Mouse (Mus musculus) stomach, embryonic 15.5 days (tissue): ENCODE results near the gene Gabpb1. TPM values are rescaled to one million over a fixed set of nuclear protein-coding genes. Genes with fewer than 3 reads are reported as not detected.

Source experiments
- ATAC-seq: fragments of 200-750 bp; cut with Nextera tagmentation; 2 replicates; pipeline ENCODE4 v1.8.0; 2017; ENCODE audit warnings: low read depth, moderate number of reproducible peaks, moderate TSS enrichment; ENCODE audit not compliant: insufficient read depth, low FRiP score
- H3K27ac ChIP-seq: fragments of 300-500 bp; sonication (generic); 2 replicates; pipeline ENCODE4 v1.5.1; 2015; ENCODE audit warnings: mild to moderate bottlenecking, inconsistent platforms
- H3K27me3 ChIP-seq: fragments of 300-500 bp; sonication (generic); replicated peaks from 2 replicates; pipeline ENCODE4 v1.6.1; 2015; ENCODE audit warnings: inconsistent platforms
- H3K36me3 ChIP-seq: fragments of 300-500 bp; sonication (generic); 2 replicates; pipeline ENCODE4 v1.6.1; 2015; ENCODE audit warnings: inconsistent platforms
- H3K4me1 ChIP-seq: fragments of 300-500 bp; sonication (generic); 2 replicates; pipeline ENCODE4 v1.6.1; 2015; ENCODE audit warnings: inconsistent platforms
- H3K4me2 ChIP-seq: fragments of 300-500 bp; sonication (generic); 2 replicates; pipeline ENCODE4 v1.6.1; 2015; ENCODE audit warnings: mild to moderate bottlenecking, inconsistent platforms
- H3K4me3 ChIP-seq: fragments of 300-500 bp; sonication (generic); replicated peaks from 2 replicates; pipeline ENCODE4 v1.5.1; 2015; ENCODE audit warnings: inconsistent platforms
- H3K9ac ChIP-seq: fragments of 300-500 bp; sonication (generic); 2 replicates; pipeline ENCODE4 v1.6.1; 2015; ENCODE audit warnings: inconsistent platforms
- H3K9me3 ChIP-seq: fragments of 300-500 bp; sonication (generic); 2 replicates; pipeline ENCODE4 v1.6.1; 2016; ENCODE audit warnings: inconsistent platforms
- whole genome bisulfite sequencing: fragments of 180-500 bp; shearing (Covaris S2); methylation state at CpG from one replicate; pipeline ENCODE4 v1.1.7; 2015; 5-methylcytosine and 5-hydroxymethylcytosine counted together
- polyA plus RNA-seq: library from polyadenylated mRNA; unstranded; fragments of >200 nt; fragmentation: Nextera tagmentation; extraction: Ambion mirVana; gene quantifications from 2 replicates; pipeline ENCODE4 v1.2.1, GENCODE M21; 2015

The Gabpb1 gene
- polyA plus RNA-seq, 1 experiment from 2014 or later, result 41.1 TPM

DNA sequence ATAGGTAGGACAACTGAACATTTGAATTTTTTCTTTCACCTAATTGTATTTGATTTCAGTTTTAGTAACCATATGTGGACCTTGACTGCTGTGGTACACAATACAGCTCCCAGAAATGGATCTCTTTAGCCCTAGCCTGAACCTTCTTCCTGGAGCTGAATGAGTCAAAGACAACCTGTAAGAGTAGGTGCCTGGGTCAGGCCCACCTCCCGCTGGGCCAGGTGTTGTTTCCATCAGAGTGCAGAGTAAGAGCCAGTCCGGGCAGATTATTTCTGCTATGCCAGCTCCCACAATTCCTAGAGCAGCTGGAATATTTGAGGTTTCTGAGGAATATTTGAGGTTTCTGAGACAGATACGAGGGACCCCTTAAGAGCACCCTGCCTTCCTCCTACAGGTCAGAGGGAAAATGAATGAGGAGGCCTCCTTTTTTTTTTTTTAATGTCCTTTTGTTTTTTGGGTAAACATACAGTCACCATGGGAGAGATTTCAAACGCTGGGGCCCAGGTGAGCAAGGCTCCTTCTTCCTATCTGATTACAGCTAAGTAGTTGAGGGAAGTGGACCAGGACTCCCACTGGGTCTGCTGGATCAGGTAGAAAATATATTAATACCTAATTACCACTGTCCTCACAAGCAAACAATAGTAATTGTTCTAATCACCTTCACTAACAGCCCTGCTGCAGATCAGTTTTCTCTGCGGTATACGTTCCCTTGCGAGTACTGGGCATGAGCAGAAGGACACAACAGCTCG is 91.3 kb downstream of the Gabpb1 start:
- Histone ChIP-seq H3K4me1 (no peaks in the 10 kb centered on the region), H3K27me3 (no peaks in the 10 kb centered on the region), H3K4me2 (no peak overlapping the region), H3K27ac (no peak overlapping the region), H3K36me3 (no peaks in the 10 kb centered on the region), H3K9me3 (no peaks in the 10 kb centered on the region), H3K9ac (no peak overlapping the region), H3K4me3 (no peak overlapping the region)
- 70% methylated on average over 8 of the region's 8 CpGs for WGBS
- ATAC-seq, result no peak

DNA sequence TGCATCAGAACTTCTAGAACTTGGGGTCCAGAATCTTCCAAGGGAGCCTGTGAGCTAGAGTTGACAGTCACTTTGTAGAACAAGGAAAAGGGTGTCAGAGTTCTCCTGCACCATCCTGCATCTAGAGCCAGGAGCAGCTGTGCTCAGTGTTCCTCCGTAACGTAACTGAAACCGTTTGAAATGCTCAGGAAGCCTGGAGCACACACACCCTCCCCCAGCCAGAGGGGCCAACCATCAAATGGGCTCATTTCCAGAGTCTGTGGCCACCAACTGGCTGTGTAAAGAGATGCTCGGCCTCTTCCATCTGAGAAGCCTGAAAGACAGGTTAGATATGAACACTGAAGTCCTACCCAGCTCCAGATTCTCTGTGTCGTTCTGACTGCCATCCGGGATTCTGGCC is 92.2 kb downstream of the Gabpb1 start:
- no peak overlapping the region for H3K27ac ChIP-seq
- WGBS, result 73% methylated on average over 6 of the region's 6 CpGs
- H3K9ac ChIP-seq, result no peak overlapping the region
- H3K4me3 ChIP-seq, result no peak overlapping the region
- no peaks in the 10 kb centered on the region for H3K27me3 ChIP-seq
- H3K4me2 ChIP-seq, result no peak overlapping the region
- H3K36me3 ChIP-seq, result no peaks in the 10 kb centered on the region
- no peak for ATAC-seq
- H3K9me3 ChIP-seq, result no peaks in the 10 kb centered on the region
- no peaks in the 10 kb centered on the region for H3K4me1 ChIP-seq

DNA sequence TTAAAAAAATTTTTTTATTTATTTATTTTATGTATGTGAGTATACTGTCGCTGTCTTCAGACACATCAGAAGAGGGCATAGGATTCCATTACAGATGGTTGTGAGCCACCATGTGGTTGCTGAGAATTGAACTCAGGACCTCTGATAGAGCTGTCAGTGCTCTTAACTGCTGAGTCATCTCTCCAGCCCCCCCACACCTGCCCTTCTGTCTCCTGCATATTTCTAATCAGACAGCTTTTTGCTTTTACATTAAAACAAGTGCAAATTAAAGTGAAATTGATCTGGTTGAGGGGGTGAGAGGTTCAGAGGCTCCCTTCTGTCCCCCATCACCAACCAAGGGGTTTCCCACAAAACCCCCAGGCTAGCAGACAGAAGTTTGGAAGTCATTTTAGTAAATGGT is 96.9 kb downstream of the Gabpb1 start:
- H3K27me3 ChIP-seq, result no peaks in the 10 kb centered on the region
- 94% methylated on average over 1 of the region's 1 CpGs for WGBS
- H3K9me3 ChIP-seq, result no peaks in the 10 kb centered on the region
- no peak for ATAC-seq
- no peaks in the 10 kb centered on the region for H3K36me3 ChIP-seq
- no peak overlapping the region for H3K27ac ChIP-seq
- H3K4me2 ChIP-seq, result no peak overlapping the region
- no peaks in the 10 kb centered on the region for H3K4me1 ChIP-seq
- no peak overlapping the region for H3K9ac ChIP-seq
- H3K4me3 ChIP-seq, result no peak overlapping the region

Other genes with a start within 250 kb of the Gabpb1 start
- gene Atp8b4, start 175.7 kb downstream of the Gabpb1 start, polyA plus RNA-seq, result 0.95 and 1.3 TPM in 2 replicates
- gene Slc27a2, start 123.9 kb downstream of the Gabpb1 start, polyA plus RNA-seq, result 3.9 and 8.3 TPM in 2 replicates
- gene Hdc, start 57.0 kb downstream of the Gabpb1 start, polyA plus RNA-seq, result 16.1 and 16.2 TPM in 2 replicates
- 37.7 and 37.9 TPM in 2 replicates for gene Usp8, start 31.0 kb upstream of the Gabpb1 start, polyA plus RNA-seq
- 2.2 and 2.9 TPM in 2 replicates for gene Usp50, start 107.1 kb upstream of the Gabpb1 start, polyA plus RNA-seq
- gene Trpm7, start 199.9 kb upstream of the Gabpb1 start, polyA plus RNA-seq, result 44.4 and 48.2 TPM in 2 replicates